Mouse (Mus musculus): Measurements from ENCODE around the gene Sdk2. TPM values are rescaled to one million over a fixed set of nuclear protein-coding genes. Genes with fewer than 3 reads are reported as not detected.

Gene Sdk2
- polyA plus RNA-seq, 1 experiment from 2014 or later, result 0.39 TPM

DNA sequence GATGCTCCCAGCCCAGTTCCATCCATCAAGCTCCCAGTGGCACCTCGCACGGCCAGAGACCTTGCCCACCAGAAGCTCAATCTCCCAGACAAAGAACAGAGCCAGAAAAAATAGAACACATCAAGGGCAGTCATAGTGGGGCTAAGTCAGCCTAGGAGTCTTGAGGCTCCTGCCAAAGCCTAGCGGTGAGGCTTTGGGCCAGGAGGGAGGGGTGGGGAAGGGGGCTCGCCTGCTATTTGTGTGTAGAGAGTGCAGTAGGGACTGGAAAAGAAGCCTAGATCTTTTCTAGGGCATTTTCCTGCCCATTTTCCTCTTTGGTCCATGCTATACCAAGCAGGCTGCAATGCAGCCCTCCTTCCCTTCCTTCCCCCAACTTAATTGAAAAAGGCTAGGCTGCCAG lies 76.8 kb downstream of the Sdk2 start:
- H3K4me2 ChIP-seq, result no peak overlapping the region
- 38% methylated on average over 4 of the region's 4 CpGs for WGBS (ENCODE audit: insufficient replicate concordance)

DNA sequence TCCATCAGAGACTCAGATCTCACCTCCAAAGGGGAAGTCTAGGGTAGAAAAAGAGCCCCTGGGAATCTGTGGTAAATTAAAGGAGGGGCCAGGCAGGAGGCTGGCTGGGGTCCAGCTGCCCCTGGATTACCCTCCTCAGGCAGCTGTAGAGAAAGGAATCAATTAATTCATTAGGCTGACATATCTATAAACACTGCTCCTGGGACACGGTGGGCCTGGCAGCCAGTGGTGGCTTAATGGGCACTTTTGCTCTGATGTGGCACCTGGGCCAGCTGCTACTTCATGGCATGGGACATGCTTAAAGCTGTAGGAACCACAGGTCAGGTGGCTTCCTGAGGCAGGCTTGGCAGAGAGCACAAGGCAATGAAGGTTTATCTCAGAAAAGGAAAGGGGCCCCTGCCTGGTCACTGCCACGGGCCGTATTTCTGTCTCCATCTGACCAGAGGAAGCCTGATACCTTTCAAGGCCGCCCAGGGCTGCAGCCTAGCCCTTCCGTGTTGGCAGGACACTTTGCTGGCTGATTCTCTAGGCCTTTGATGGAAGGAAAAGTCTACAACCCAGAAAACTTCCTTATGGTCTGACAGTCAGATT lies 80.9 kb downstream of the Sdk2 start:
- WGBS (ENCODE audit: insufficient replicate concordance), result 42% methylated on average over 5 of the region's 5 CpGs
- Histone ChIP-seq H3K9me3 (replicated peaks) (no peaks in the 10 kb centered on the region), H3K27ac (no peak overlapping the region), H3K9ac (no peak overlapping the region), H3K27me3 (0 out of 2 replicates have a peak, but pooled peaks cover 2% of the 10 kb centered on the region), H3K36me3 (no peaks in the 10 kb centered on the region), H3K4me2 (no peak overlapping the region), H3K4me3 (replicated peaks) (no peak overlapping the region), H3K4me1 (replicated peaks) (no peaks in the 10 kb centered on the region)
- DNase-seq, result no peak
- no peak for ATAC-seq (ENCODE audit: low read depth)

More for the DNA sequence above, 76.8 kb downstream of the Sdk2 start:
- Histone ChIP-seq H3K27ac (no peak overlapping the region), H3K27me3 (0 out of 2 replicates have a peak, but pooled peaks cover 2% of the 10 kb centered on the region), H3K4me1 (replicated peaks) (no peaks in the 10 kb centered on the region), H3K9me3 (replicated peaks) (no peaks in the 10 kb centered on the region), H3K9ac (no peak overlapping the region), H3K36me3 (no peaks in the 10 kb centered on the region), H3K4me3 (replicated peaks) (no peak overlapping the region)
- DNase-seq (no peak), ATAC-seq (ENCODE audit: low read depth) (no peak)

DNA sequence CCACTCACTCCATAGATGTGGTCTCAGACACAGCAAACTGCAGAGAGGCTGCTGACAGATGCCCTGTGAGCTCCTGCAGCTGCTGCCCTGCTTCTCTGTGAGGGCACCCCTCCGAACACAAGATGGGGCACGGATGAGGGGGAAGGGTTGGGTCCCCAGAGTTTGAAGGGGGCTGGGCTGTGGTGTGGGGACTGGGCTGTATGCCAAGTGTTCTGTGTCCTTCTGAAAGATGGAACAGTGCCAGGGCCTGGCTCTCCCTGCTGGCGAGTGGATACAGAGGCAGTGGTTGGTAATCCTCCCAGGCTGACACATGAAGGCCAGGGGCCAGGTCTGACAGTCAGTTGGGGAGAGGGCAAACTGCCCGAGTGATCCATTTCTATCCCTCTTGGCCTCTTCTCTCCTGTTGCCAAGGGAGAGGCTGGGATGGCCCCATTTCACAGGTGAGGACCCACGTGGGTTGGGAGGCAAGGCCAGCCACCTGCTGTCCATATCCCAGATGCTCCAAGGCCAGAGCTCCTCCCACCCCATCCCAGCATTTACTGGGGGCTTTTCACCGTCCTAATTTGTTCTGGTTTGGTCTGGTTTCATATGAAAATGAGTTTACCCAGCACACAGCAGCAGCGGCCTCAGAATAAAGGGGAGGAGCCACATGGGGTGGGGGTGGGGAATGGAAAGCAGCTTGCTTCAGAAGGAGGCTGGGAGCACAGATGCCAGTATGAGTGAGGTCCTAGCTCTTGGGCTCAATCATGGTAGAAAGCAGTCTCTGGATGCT lies 84.9 kb downstream of the Sdk2 start:
- Histone ChIP-seq H3K9ac (no peak overlapping the region), H3K4me2 (no peak overlapping the region), H3K4me1 (replicated peaks) (no peaks in the 10 kb centered on the region), H3K4me3 (replicated peaks) (no peak overlapping the region), H3K36me3 (no peaks in the 10 kb centered on the region), H3K27ac (no peak overlapping the region), H3K9me3 (replicated peaks) (no peaks in the 10 kb centered on the region), H3K27me3 (no peaks in the 10 kb centered on the region)
- DNase-seq (no peak), ATAC-seq (ENCODE audit: low read depth) (no peak)
- 41% methylated on average over 7 of the region's 7 CpGs for WGBS (ENCODE audit: insufficient replicate concordance)

DNA sequence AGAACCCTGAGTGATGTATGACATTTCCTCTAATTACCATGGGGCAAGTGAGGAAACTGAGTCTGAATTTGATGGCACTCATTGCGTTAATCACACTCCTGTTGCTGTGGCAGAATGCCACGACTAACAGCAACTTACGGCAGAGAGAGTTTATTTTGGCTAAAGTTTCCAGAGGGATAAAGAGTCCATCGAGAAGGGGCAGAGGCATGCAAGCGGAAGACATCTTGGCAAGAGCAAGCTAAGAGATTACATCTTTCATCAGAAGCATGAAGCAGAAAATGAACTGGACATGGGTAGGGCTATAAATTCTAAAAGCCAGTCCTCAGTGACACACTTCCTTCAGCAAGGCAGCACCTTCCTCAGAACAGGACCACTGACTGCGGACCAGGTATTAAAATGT lies 85.8 kb downstream of the Sdk2 start:
- H3K4me1 ChIP-seq (replicated peaks), result no peaks in the 10 kb centered on the region
- no peak overlapping the region for H3K4me3 ChIP-seq (replicated peaks)
- 74% methylated on average over 6 of the region's 6 CpGs for WGBS (ENCODE audit: insufficient replicate concordance)
- no peaks in the 10 kb centered on the region for H3K36me3 ChIP-seq
- H3K27me3 ChIP-seq, result no peaks in the 10 kb centered on the region
- DNase-seq (no peak), ATAC-seq (ENCODE audit: low read depth) (no peak)
- H3K9ac ChIP-seq, result no peak overlapping the region
- no peaks in the 10 kb centered on the region for H3K9me3 ChIP-seq (replicated peaks)
- no peak overlapping the region for H3K27ac ChIP-seq
- no peak overlapping the region for H3K4me2 ChIP-seq

DNA sequence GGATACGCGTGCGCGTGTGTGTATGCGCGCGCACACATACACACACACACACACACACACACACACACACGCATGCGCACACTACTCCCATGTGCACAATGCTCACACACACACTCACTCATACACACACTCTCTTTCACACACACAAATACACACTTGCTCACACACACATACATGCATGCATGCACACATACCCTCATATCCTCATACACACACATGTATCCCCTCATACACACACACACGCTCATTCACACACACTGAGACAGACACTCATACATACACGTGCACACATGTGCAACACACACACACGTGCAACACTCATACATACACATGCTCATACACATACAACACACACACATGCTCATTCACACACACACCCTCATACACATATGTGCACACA lies 88.5 kb downstream of the Sdk2 start:
- DNase-seq (no peak), ATAC-seq (ENCODE audit: low read depth) (no peak)
- no peak overlapping the region for H3K4me3 ChIP-seq (replicated peaks)
- no peaks in the 10 kb centered on the region for H3K4me1 ChIP-seq (replicated peaks)
- H3K36me3 ChIP-seq, result no peaks in the 10 kb centered on the region
- no peak overlapping the region for H3K4me2 ChIP-seq
- H3K27ac ChIP-seq, result no peak overlapping the region
- H3K27me3 ChIP-seq, result no peaks in the 10 kb centered on the region
- no peaks in the 10 kb centered on the region for H3K9me3 ChIP-seq (replicated peaks)
- no peak overlapping the region for H3K9ac ChIP-seq
- 90% methylated on average over 12 of the region's 12 CpGs for WGBS (ENCODE audit: insufficient replicate concordance)

DNA sequence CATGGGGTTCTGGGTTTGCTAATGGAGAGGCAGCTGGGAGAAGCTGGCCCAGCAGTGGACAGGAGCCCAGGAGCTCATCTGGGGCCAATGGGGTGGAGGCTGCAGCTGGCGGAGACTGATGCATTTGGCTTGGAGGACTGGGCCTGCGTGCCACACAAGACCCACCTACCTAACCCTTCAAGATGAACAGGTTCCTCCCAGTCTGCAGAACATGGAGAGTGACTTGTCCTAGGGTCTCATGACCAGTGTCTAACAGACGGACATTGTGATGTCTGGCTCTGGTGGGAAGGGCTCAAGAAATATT lies 91.2 kb downstream of the Sdk2 start:
- Histone ChIP-seq H3K4me2 (no peak overlapping the region), H3K9me3 (replicated peaks) (0 out of 2 replicates have a peak, but pooled peaks cover 6% of the 10 kb centered on the region), H3K4me3 (replicated peaks) (no peak overlapping the region), H3K27ac (no peak overlapping the region), H3K27me3 (no peaks in the 10 kb centered on the region), H3K9ac (no peak overlapping the region), H3K4me1 (replicated peaks) (no peaks in the 10 kb centered on the region), H3K36me3 (no peaks in the 10 kb centered on the region)
- WGBS (ENCODE audit: insufficient replicate concordance), result 67% methylated on average over 3 of the region's 3 CpGs
- ATAC-seq (ENCODE audit: low read depth) (no peak), DNase-seq (no peak)

DNA sequence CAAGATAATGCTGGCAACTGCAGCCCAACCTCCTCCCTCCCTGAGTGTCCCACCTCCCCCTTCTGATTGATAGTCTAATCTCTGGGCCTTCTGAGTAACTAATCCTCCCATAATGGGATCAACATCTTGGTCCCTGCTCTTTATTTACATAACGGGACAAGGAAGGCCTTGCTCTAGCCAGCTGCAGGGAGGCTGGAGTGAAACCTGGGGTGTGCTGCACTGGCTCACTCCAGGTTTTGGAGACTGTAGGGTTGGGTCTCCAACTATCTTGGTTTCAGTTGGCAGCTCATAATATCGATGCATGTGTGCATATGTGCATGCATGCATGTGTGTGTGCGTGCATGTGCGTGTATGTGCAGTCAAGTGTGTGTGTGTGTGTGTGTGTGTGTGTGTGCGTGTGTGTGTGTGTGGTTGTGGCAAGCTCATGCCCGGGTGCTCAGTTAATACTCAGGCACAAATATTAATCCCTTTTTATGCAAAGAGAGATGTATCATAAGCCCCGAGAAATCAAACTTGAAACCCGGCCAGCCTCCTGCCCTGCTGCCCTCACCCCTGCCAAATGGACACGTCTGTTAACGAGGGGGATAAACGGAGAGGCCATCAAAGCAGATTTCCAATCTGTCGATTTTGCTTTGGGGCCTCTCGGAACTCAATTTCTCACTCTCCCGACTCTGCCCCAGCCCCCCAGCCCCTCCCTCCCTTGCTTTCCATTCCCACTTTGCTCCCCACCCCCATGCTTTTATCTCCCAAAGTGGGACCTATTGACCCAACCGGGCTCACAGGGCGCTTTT lies 91.8 kb downstream of the Sdk2 start:
- 49% methylated on average over 16 of the region's 16 CpGs for WGBS (ENCODE audit: insufficient replicate concordance)
- DNase-seq (no peak), ATAC-seq (ENCODE audit: low read depth) (no peak)
- Histone ChIP-seq H3K4me3 (replicated peaks) (no peak overlapping the region), H3K27me3 (no peaks in the 10 kb centered on the region), H3K27ac (no peak overlapping the region), H3K9me3 (replicated peaks) (0 out of 2 replicates have a peak, but pooled peaks cover 11% of the 10 kb centered on the region), H3K4me1 (replicated peaks) (no peaks in the 10 kb centered on the region), H3K4me2 (no peak overlapping the region), H3K36me3 (no peaks in the 10 kb centered on the region), H3K9ac (no peak overlapping the region)

DNA sequence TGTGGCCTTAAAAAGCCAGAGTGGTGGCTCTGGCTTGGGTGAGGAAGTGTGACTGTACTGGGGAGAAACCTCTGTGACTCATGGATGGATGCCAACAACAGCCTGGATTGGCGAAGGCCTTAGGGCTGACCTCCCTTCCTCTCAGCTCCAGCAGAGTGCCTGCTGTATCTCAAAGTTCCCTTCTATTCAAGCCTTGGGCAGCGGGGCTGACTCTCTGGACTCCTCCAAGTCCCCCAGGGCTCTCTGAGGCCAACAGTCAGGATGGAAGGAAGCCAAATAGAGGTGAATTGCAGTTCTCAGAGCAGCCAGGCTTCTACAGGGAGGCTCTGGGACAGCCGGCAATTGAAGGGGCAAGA lies 94.4 kb downstream of the Sdk2 start:
- Histone ChIP-seq H3K4me3 (replicated peaks) (no peak overlapping the region), H3K4me1 (replicated peaks) (no peaks in the 10 kb centered on the region), H3K9me3 (replicated peaks) (peaks cover 14% of the 10 kb centered on the region; the same call in 1 of the 2 replicates), H3K27me3 (no peaks in the 10 kb centered on the region), H3K36me3 (no peaks in the 10 kb centered on the region), H3K27ac (no peak overlapping the region), H3K9ac (no peak overlapping the region), H3K4me2 (no peak overlapping the region)
- ATAC-seq (ENCODE audit: low read depth) (no peak), DNase-seq (no peak)
- WGBS (ENCODE audit: insufficient replicate concordance), result 66% methylated on average over 3 of the region's 3 CpGs

DNA sequence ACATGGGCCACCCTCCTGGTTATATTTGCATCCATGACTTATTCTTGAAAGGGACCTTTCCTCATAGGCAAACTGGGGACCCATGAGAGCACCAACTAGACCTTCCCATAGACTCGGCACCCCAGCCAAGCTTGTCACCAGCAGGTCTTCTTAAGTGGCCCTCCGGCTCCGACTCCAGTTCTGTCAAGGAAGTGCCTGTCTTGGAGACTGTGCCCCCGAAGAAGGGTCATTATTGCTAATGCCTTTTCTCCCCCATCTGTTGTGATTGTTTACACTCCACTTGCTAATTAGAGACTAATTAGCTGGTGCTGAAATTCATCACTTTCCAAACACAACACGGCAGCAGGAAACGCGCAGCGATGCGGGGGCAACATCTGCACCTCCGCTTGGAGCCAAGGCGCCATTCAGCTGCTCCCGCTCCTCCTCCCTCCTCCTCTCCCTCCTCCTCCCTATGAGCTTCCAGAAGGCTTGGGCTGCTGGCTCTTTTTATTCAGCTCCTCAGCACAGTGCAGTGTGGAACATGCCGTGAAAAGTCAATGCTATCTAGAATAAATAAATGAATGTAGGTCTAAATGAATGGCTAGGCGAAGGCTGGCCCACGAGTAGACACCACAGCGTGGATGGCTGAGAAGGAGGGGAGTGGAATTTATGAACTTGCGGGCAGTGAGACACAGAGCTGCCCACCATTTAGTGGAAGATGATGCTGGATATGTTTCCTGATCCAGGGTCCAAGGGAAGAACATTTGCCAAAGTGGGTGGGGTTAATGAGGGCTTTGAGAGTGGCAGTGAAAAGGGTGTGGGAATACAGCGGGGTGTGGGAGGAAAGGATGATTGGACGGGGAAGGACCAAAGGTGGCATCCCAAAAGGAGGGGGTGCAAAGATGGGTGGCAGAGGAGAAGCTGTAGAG lies 95.0 kb downstream of the Sdk2 start:
- DNase-seq (no peak), ATAC-seq (ENCODE audit: low read depth) (no peak)
- no peaks in the 10 kb centered on the region for H3K27me3 ChIP-seq
- no peaks in the 10 kb centered on the region for H3K4me1 ChIP-seq (replicated peaks)
- no peak overlapping the region for H3K4me2 ChIP-seq
- WGBS (ENCODE audit: insufficient replicate concordance), result 80% methylated on average over 19 of the region's 19 CpGs
- H3K36me3 ChIP-seq, result no peaks in the 10 kb centered on the region
- peaks cover 19% of the 10 kb centered on the region for H3K9me3 ChIP-seq (replicated peaks)
- H3K4me3 ChIP-seq (replicated peaks), result no peak overlapping the region
- H3K27ac ChIP-seq, result no peak overlapping the region
- H3K9ac ChIP-seq, result no peak overlapping the region

DNA sequence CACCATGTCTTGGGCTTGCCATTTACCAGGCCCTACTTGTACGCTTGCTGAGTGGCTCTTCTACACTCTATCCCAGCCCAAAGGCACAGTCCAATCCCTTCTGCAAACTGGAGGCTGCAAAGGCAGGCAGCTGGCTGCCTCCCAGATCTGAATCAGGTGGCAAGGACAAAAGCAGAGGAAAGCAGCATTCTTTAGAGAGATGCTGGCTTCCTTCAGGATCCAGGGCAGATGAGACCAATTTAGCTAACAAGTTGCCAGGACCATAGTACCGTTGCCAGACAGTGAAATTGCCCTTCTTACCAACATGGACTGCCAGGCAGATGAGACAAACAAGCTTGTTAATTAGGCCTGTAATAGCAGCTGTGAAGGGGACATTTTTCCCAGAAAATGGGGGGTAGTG lies 96.8 kb downstream of the Sdk2 start:
- ATAC-seq (ENCODE audit: low read depth), result no peak
- no peak for DNase-seq
- H3K4me1 ChIP-seq (replicated peaks), result no peaks in the 10 kb centered on the region
- H3K27ac ChIP-seq, result no peak overlapping the region
- no peak overlapping the region for H3K4me3 ChIP-seq (replicated peaks)
- 60% methylated on average over 2 of the region's 2 CpGs for WGBS (ENCODE audit: insufficient replicate concordance)
- H3K27me3 ChIP-seq, result no peaks in the 10 kb centered on the region
- no peaks in the 10 kb centered on the region for H3K36me3 ChIP-seq
- no peak overlapping the region for H3K9ac ChIP-seq
- peaks cover 36% of the 10 kb centered on the region for H3K9me3 ChIP-seq (replicated peaks)
- no peak overlapping the region for H3K4me2 ChIP-seq

DNA sequence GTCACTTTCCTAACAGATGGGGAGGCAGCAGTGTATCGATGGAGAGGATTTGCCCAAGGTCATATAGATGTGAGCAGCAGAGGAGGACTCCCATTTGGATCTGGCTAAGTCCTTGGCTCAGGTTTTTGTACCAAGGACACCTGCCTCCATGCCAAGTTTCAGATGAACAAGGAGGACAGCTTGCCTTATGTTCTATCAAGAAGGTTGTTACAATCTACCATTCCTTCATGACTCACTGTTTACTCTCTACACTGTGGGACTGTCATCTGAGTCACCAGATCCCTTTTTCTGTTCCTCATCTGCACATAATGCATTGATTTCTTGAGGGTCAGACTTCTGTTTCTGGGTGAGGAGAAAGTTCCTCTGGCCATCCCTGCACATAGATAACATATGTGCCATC lies 101.6 kb downstream of the Sdk2 start:
- no peak for DNase-seq
- no peak overlapping the region for H3K4me2 ChIP-seq
- H3K27me3 ChIP-seq, result no peaks in the 10 kb centered on the region
- no peak overlapping the region for H3K4me3 ChIP-seq (replicated peaks)
- WGBS (ENCODE audit: insufficient replicate concordance), result 60% methylated on average over 1 of the region's 1 CpGs
- H3K9me3 ChIP-seq (replicated peaks), result peaks cover 33% of the 10 kb centered on the region
- ATAC-seq (ENCODE audit: low read depth), result no peak
- no peaks in the 10 kb centered on the region for H3K4me1 ChIP-seq (replicated peaks)
- no peak overlapping the region for H3K27ac ChIP-seq
- H3K9ac ChIP-seq, result no peak overlapping the region
- no peaks in the 10 kb centered on the region for H3K36me3 ChIP-seq
